8 mouse cellular contexts compared by ENCODE assay signal in genomic region chr4:10875407-10875806, GRCm38 (mm10). TPM values are rescaled to one million over a fixed set of nuclear protein-coding genes. Genes with fewer than 3 reads are reported as not detected.
DNase-seq lines count a peak whose midpoint lies in the region; ATAC-seq lines count a peak whose summit lies in the region.

No protein-coding gene starts in this region.

- no peak for ATAC-seq in embryonic facial prominence, embryonic 11.5 days (replicated peaks; ENCODE audit: insufficient number of reproducible peaks, low FRiP score, low TSS enrichment, low read depth)
- no peak for ATAC-seq in hindbrain, embryonic 14.5 days (ENCODE audit: low FRiP score)
- no peak for ATAC-seq in limb, embryonic 15.5 days (ENCODE audit: insufficient number of reproducible peaks, low FRiP score, low TSS enrichment, low read depth)

- no peak overlapping the region for H3K27ac ChIP-seq in embryonic facial prominence, embryonic 11.5 days (replicated peaks; ENCODE audit: low read depth, low read length)
- H3K27ac ChIP-seq in hindbrain, embryonic 14.5 days, result peak overlapping the region; percentile 98
- H3K27ac ChIP-seq in limb, embryonic 15.5 days, result no peak overlapping the region

- H3K27me3 ChIP-seq in embryonic facial prominence, embryonic 11.5 days (ENCODE audit: control insufficient read depth, insufficient read depth, low read length), result no peaks in the 10 kb centered on the region
- no peaks in the 10 kb centered on the region for H3K27me3 ChIP-seq in hindbrain, embryonic 14.5 days (ENCODE audit: control insufficient read depth, insufficient read depth, low read length)
- no peaks in the 10 kb centered on the region for H3K27me3 ChIP-seq in limb, embryonic 15.5 days

- DNase-seq in kidney, adult 18-20 months, result peak; percentile 5
- no peak for DNase-seq in kidney, adult 11 months
- peak; percentile 25 for DNase-seq in MN1 (ENCODE audit: low spot score)
- DNase-seq in embryonic facial prominence, embryonic 11.5 days (ENCODE audit: low spot score), result peak; percentile 33
- peak; percentile 50 for DNase-seq in hindbrain, embryonic 14.5 days (ENCODE audit: low spot score)
- peak; percentile 27 for DNase-seq in neural tube, embryonic 10.5 days (ENCODE audit: extremely low spot score, low spot score)
- no peak for DNase-seq in ovary, adult 18-20 months (ENCODE audit: low spot score)

- H3K4me3 ChIP-seq in embryonic facial prominence, embryonic 11.5 days (ENCODE audit: low read depth, low read length), result peak overlapping the region; percentile 86
- H3K4me3 ChIP-seq in hindbrain, embryonic 14.5 days (replicated peaks; ENCODE audit: low read length), result peak overlapping the region; percentile 58
- peak overlapping the region; percentile 88 for H3K4me3 ChIP-seq in limb, embryonic 15.5 days

- H3K36me3 ChIP-seq in embryonic facial prominence, embryonic 11.5 days (replicated peaks; ENCODE audit: control insufficient read depth, insufficient read depth, low read depth, low read length), result no peaks in the 10 kb centered on the region; the same call in 1 of the 2 replicates
- H3K36me3 ChIP-seq in hindbrain, embryonic 14.5 days (replicated peaks; ENCODE audit: control insufficient read depth, insufficient read depth), result no peaks in the 10 kb centered on the region; the same call in 1 of the 2 replicates
- H3K36me3 ChIP-seq in limb, embryonic 15.5 days, result no peaks in the 10 kb centered on the region

- peak overlapping the region; percentile 87 for H3K9ac ChIP-seq in embryonic facial prominence, embryonic 11.5 days (replicated peaks; ENCODE audit: low read length)
- peak overlapping the region; percentile 81 for H3K9ac ChIP-seq in hindbrain, embryonic 14.5 days
- peak overlapping the region; percentile 93; the same call in 1 of the 2 replicates for H3K9ac ChIP-seq in limb, embryonic 15.5 days

- H3K9me3 ChIP-seq in embryonic facial prominence, embryonic 11.5 days (replicated peaks; ENCODE audit: control insufficient read depth, low read length), result no peaks in the 10 kb centered on the region
- H3K9me3 ChIP-seq in hindbrain, embryonic 14.5 days (ENCODE audit: control insufficient read depth, low read length), result no peaks in the 10 kb centered on the region
- no peaks in the 10 kb centered on the region for H3K9me3 ChIP-seq in limb, embryonic 15.5 days

- H3K4me1 ChIP-seq in embryonic facial prominence, embryonic 11.5 days (ENCODE audit: control insufficient read depth, insufficient read depth, low read length), result no peaks in the 10 kb centered on the region
- peaks cover 10% of the 10 kb centered on the region; the same call in 1 of the 2 replicates for H3K4me1 ChIP-seq in hindbrain, embryonic 14.5 days (replicated peaks; ENCODE audit: control insufficient read depth, insufficient read depth, low read length)
- H3K4me1 ChIP-seq in limb, embryonic 15.5 days, result peaks cover 9% of the 10 kb centered on the region; the same call in 1 of the 2 replicates

- peak overlapping the region; percentile 64 for H3K4me2 ChIP-seq in embryonic facial prominence, embryonic 11.5 days (ENCODE audit: low read depth, low read length)
- H3K4me2 ChIP-seq in hindbrain, embryonic 14.5 days (replicated peaks), result peak overlapping the region; percentile 57
- H3K4me2 ChIP-seq in limb, embryonic 15.5 days, result peak overlapping the region; percentile 73

RNA-seq across cellular contexts. Expression of gene 2610301B20Rik, which starts 1.1 kb away (rescaled TPM):
- 40.2 and 40.4 TPM in 2 replicates for polyA plus RNA-seq in embryonic facial prominence, embryonic 11.5 days (2014; fragmentation: Nextera tagmentation; extraction: Ambion mirVana)
- polyA plus RNA-seq in hindbrain, embryonic 14.5 days (2014; fragmentation: Nextera tagmentation; extraction: Ambion mirVana), result 44.0 and 51.2 TPM in 2 replicates
- 28.6 and 31.1 TPM in 2 replicates for polyA plus RNA-seq in limb, embryonic 15.5 days (2015; fragmentation: Nextera tagmentation; extraction: Ambion mirVana)

Comparison
In these comparisons a context has a peak if more than half of its experiments do, and no peak if none do; other contexts are left out.
1. DNase-seq: peak in kidney, adult 18-20 months (single experiment), MN1 (single experiment), embryonic facial prominence, embryonic 11.5 days (single experiment), hindbrain, embryonic 14.5 days (single experiment) and neural tube, embryonic 10.5 days (single experiment); none in kidney, adult 11 months (single experiment) and ovary, adult 18-20 months (single experiment).
2. Peak in every context shown above with its lines, with median percentiles within 50 percentile points of each other: H3K4me2 ChIP-seq, H3K4me3 ChIP-seq and H3K9ac ChIP-seq.